Mouse (Mus musculus) limb, embryonic 11.5 days (tissue): ENCODE measurements around the gene Csrp2. TPM values are rescaled to one million over a fixed set of nuclear protein-coding genes. Genes with fewer than 3 reads are reported as not detected.

Source experiments
- ATAC-seq: fragments of 200-750 bp; cut with Nextera tagmentation; 2 replicates; pipeline ENCODE4 v1.8.0; 2017; ENCODE audit warnings: low read depth; ENCODE audit not compliant: insufficient number of reproducible peaks, low FRiP score, low TSS enrichment
- DNase-seq: peaks from one replicate; pipeline ENCODE4 v3.0.0-alpha.2; 2015; ENCODE audit warnings: low spot score
- H3K27ac ChIP-seq: fragments of 300-500 bp; sonication (generic); replicated peaks from 2 replicates; pipeline ENCODE4 v1.5.1; 2014; ENCODE audit warnings: low read depth, mild to moderate bottlenecking, low read length
- H3K27me3 ChIP-seq: fragments of 300-500 bp; sonication (generic); 2 replicates; pipeline ENCODE4 v1.6.1; 2014; ENCODE audit warnings: mild to moderate bottlenecking, low read length, mixed read lengths; ENCODE audit not compliant: control insufficient read depth, insufficient read depth
- H3K36me3 ChIP-seq: fragments of 300-500 bp; sonication (generic); 2 replicates; pipeline ENCODE4 v1.6.1; 2014; ENCODE audit warnings: mild to moderate bottlenecking, low read length, moderate library complexity, mixed read lengths; ENCODE audit not compliant: control insufficient read depth, insufficient read depth
- H3K4me1 ChIP-seq: fragments of 300-500 bp; sonication (generic); 2 replicates; pipeline ENCODE4 v1.6.1; 2014; ENCODE audit warnings: low read length, mixed read lengths; ENCODE audit not compliant: control insufficient read depth, insufficient read depth
- H3K4me2 ChIP-seq: fragments of 300-500 bp; sonication (generic); 2 replicates; pipeline ENCODE4 v1.6.1; 2014; ENCODE audit warnings: low read depth, mild to moderate bottlenecking, moderate library complexity; ENCODE audit not compliant: severe bottlenecking
- H3K4me3 ChIP-seq: fragments of 300-500 bp; sonication (generic); 2 replicates; pipeline ENCODE4 v1.5.1; 2014; ENCODE audit warnings: low read depth, low read length
- H3K9ac ChIP-seq: fragments of 300-500 bp; sonication (generic); 2 replicates; pipeline ENCODE4 v1.6.1; 2014; ENCODE audit warnings: mild to moderate bottlenecking, low read length
- H3K9me3 ChIP-seq: fragments of 300-500 bp; sonication (generic); 2 replicates; pipeline ENCODE4 v1.6.1; 2016; ENCODE audit warnings: low read length; ENCODE audit not compliant: control insufficient read depth
- WGBS: fragments of 180-500 bp; shearing (Covaris S2); extraction: QIAGEN DNeasy Blood & Tissue Kit; methylation state at CpG from one replicate; pipeline ENCODE4 v1.1.7; 2014; 5-methylcytosine and 5-hydroxymethylcytosine counted together
- polyA plus RNA-seq: library from polyadenylated mRNA; unstranded; fragments of >200 nt; fragmentation: Nextera tagmentation; extraction: Ambion mirVana; gene quantifications from 2 replicates; pipeline ENCODE4 v1.2.1, GENCODE M21; 2014

Csrp2 gene
- polyA plus RNA-seq, 1 experiment from 2014 or later, result 169 TPM

- ATAC-seq (no peak), DNase-seq (no peak)
- Histone ChIP-seq H3K9ac (no peak overlapping the region), H3K36me3 (peaks cover 12% of the 10 kb centered on the region; the same call in 1 of the 2 replicates), H3K4me1 (no peaks in the 10 kb centered on the region), H3K4me3 (no peak overlapping the region), H3K4me2 (no peak overlapping the region), H3K27me3 (no peaks in the 10 kb centered on the region), H3K9me3 (no peaks in the 10 kb centered on the region), H3K27ac (no peak overlapping the region)
- WGBS, result 92% methylated on average over 12 of the region's 12 CpGs
Observed at GRCm38 (mm10) chr10:110945966-110946365, 26.4 kb downstream of the Csrp2 start.

GRCm38 (mm10) chr10:110947574-110947973 is 28.0 kb downstream of the Csrp2 start:
- DNase-seq (no peak), ATAC-seq (no peak)
- Histone ChIP-seq H3K36me3 (peaks cover 9% of the 10 kb centered on the region; the same call in 1 of the 2 replicates), H3K4me1 (no peaks in the 10 kb centered on the region), H3K9me3 (no peaks in the 10 kb centered on the region), H3K4me2 (no peak overlapping the region), H3K4me3 (no peak overlapping the region), H3K27me3 (no peaks in the 10 kb centered on the region), H3K27ac (no peak overlapping the region), H3K9ac (no peak overlapping the region)
- 91% methylated on average over 4 of the region's 4 CpGs for WGBS

GRCm38 (mm10) chr10:110951112-110951511 is 31.5 kb downstream of the Csrp2 start:
- no peak overlapping the region for H3K4me2 ChIP-seq
- H3K4me3 ChIP-seq, result no peak overlapping the region
- H3K4me1 ChIP-seq, result no peaks in the 10 kb centered on the region
- H3K36me3 ChIP-seq, result peaks cover 11% of the 10 kb centered on the region; the same call in 1 of the 2 replicates
- ATAC-seq (no peak), DNase-seq (no peak)
- 83% methylated on average over 1 of the region's 1 CpGs for WGBS
- no peaks in the 10 kb centered on the region for H3K27me3 ChIP-seq
- no peaks in the 10 kb centered on the region for H3K9me3 ChIP-seq
- H3K9ac ChIP-seq, result no peak overlapping the region
- no peak overlapping the region for H3K27ac ChIP-seq

GRCm38 (mm10) chr10:110951748-110952147 is 32.2 kb downstream of the Csrp2 start:
- Histone ChIP-seq H3K4me1 (no peaks in the 10 kb centered on the region), H3K27ac (no peak overlapping the region), H3K27me3 (no peaks in the 10 kb centered on the region), H3K9ac (no peak overlapping the region), H3K9me3 (no peaks in the 10 kb centered on the region), H3K4me3 (no peak overlapping the region), H3K4me2 (no peak overlapping the region), H3K36me3 (peaks cover 9% of the 10 kb centered on the region; the same call in 1 of the 2 replicates)
- ATAC-seq (no peak), DNase-seq (no peak)
- WGBS, result 92% methylated on average over 4 of the region's 4 CpGs

- no peak for ATAC-seq
Observed at GRCm38 (mm10) chr10:110952271-110952670, 32.7 kb downstream of the Csrp2 start.

GRCm38 (mm10) chr10:110952937-110953451 is 33.4 kb downstream of the Csrp2 start:
- DNase-seq (no peak), ATAC-seq (no peak)
- Histone ChIP-seq H3K27ac (no peak overlapping the region), H3K27me3 (no peaks in the 10 kb centered on the region), H3K4me3 (no peak overlapping the region), H3K9me3 (no peaks in the 10 kb centered on the region), H3K4me2 (no peak overlapping the region), H3K4me1 (no peaks in the 10 kb centered on the region), H3K36me3 (peaks cover 7% of the 10 kb centered on the region; the same call in 1 of the 2 replicates), H3K9ac (no peak overlapping the region)
- 88% methylated on average over 9 of the region's 9 CpGs for WGBS

More at GRCm38 (mm10) chr10:110952271-110952670, 32.7 kb downstream of the Csrp2 start:
- H3K9ac ChIP-seq, result no peak overlapping the region
- no peak overlapping the region for H3K4me2 ChIP-seq
- no peaks in the 10 kb centered on the region for H3K4me1 ChIP-seq
- H3K27ac ChIP-seq, result no peak overlapping the region
- no peaks in the 10 kb centered on the region for H3K27me3 ChIP-seq
- no peak for DNase-seq
- WGBS, result 82% methylated on average over 8 of the region's 8 CpGs
- no peak overlapping the region for H3K4me3 ChIP-seq
- peaks cover 9% of the 10 kb centered on the region; the same call in 1 of the 2 replicates for H3K36me3 ChIP-seq
- no peaks in the 10 kb centered on the region for H3K9me3 ChIP-seq

GRCm38 (mm10) chr10:110958879-110959278 is 39.3 kb downstream of the Csrp2 start:
- Histone ChIP-seq H3K27me3 (no peaks in the 10 kb centered on the region), H3K4me3 (no peak overlapping the region), H3K9me3 (no peaks in the 10 kb centered on the region), H3K4me1 (no peaks in the 10 kb centered on the region), H3K36me3 (peaks cover 4% of the 10 kb centered on the region; the same call in 1 of the 2 replicates), H3K27ac (no peak overlapping the region), H3K4me2 (no peak overlapping the region), H3K9ac (no peak overlapping the region)
- no peak for DNase-seq
- WGBS, result 93% methylated on average over 6 of the region's 6 CpGs
- ATAC-seq, result no peak

GRCm38 (mm10) chr10:110959781-110960180 is 40.2 kb downstream of the Csrp2 start:
- Histone ChIP-seq H3K36me3 (peaks cover 4% of the 10 kb centered on the region; the same call in 1 of the 2 replicates), H3K27me3 (no peaks in the 10 kb centered on the region), H3K9ac (no peak overlapping the region), H3K4me2 (no peak overlapping the region), H3K9me3 (no peaks in the 10 kb centered on the region), H3K4me3 (no peak overlapping the region), H3K27ac (no peak overlapping the region), H3K4me1 (no peaks in the 10 kb centered on the region)
- WGBS, result 94% methylated on average over 8 of the region's 8 CpGs
- ATAC-seq, result no peak
- no peak for DNase-seq

- no peak overlapping the region for H3K4me2 ChIP-seq
- 92% methylated on average over 6 of the region's 6 CpGs for WGBS
- 0 out of 2 replicates have a peak, but pooled peaks cover 2% of the 10 kb centered on the region for H3K36me3 ChIP-seq
- H3K9me3 ChIP-seq, result no peaks in the 10 kb centered on the region
- no peak overlapping the region for H3K4me3 ChIP-seq
- no peak for ATAC-seq
- no peak overlapping the region for H3K27ac ChIP-seq
- H3K27me3 ChIP-seq, result no peaks in the 10 kb centered on the region
- H3K4me1 ChIP-seq, result no peaks in the 10 kb centered on the region
- DNase-seq, result no peak
- no peak overlapping the region for H3K9ac ChIP-seq
Observed at GRCm38 (mm10) chr10:110960841-110961240, 41.3 kb downstream of the Csrp2 start.
